Mouse (Mus musculus) fat pad, adult 2 months (tissue): ENCODE measurements around the gene Ptges.

Source experiments
- DNase-seq: peaks from one replicate; pipeline ENCODE4 v3.0.0-alpha.2; 2011; ENCODE audit warnings: low read depth, low spot score; ENCODE audit errors: extremely low read depth

Ptges gene

GRCm38 (mm10) chr2:30852771-30853313, 76.8 kb downstream of the Ptges start:
- DNase-seq = no peak

GRCm38 (mm10) chr2:30850581-30850980, 79.1 kb downstream of the Ptges start:
- no peak for DNase-seq

- no peak for DNase-seq
These were observed 81.5 kb downstream of the Ptges start for GRCm38 (mm10) chr2:30848184-30848583.

- no peak for DNase-seq
These were observed 82.9 kb downstream of the Ptges start for GRCm38 (mm10) chr2:30846723-30847122.

GRCm38 (mm10) chr2:30846236-30846635, 83.4 kb downstream of the Ptges start:
- DNase-seq = no peak

- DNase-seq = no peak
These were observed 84.3 kb downstream of the Ptges start for GRCm38 (mm10) chr2:30845152-30846070.

GRCm38 (mm10) chr2:30842615-30843014, 87.0 kb downstream of the Ptges start:
- no peak for DNase-seq
